Mouse (Mus musculus) macrophage (primary cell): ENCODE data around the gene Nt5m. TPM values are rescaled to one million over a fixed set of nuclear protein-coding genes. Genes with fewer than 3 reads are reported as not detected.

Experiments
- H3K27ac ChIP-seq: fragments of 350-480 bp; formaldehyde crosslinking; 2 replicates; pipeline ENCODE4 v1.9.0; 2021
- H3K36me3 ChIP-seq: fragments of 350-480 bp; formaldehyde crosslinking; 2 replicates; pipeline ENCODE4 v1.9.0; 2021; ENCODE audit errors: inconsistent target
- H3K4me3 ChIP-seq: fragments of 350-480 bp; formaldehyde crosslinking; 2 replicates; pipeline ENCODE4 v1.9.0; 2021; ENCODE audit errors: inconsistent target
- H3K79me2 ChIP-seq: fragments of 350-480 bp; formaldehyde crosslinking; 2 replicates; pipeline ENCODE4 v1.9.0; 2021; ENCODE audit errors: inconsistent target
- WGBS: methylation state at CpG from one replicate; pipeline ENCODE4 v1.1.7; 2026; ENCODE audit warnings: inconsistent platforms; ENCODE audit not compliant: missing documents; 5-methylcytosine and 5-hydroxymethylcytosine counted together
- polyA plus RNA-seq: library from polyadenylated mRNA; stranded (reverse); fragments of 250-400 nt; gene quantifications from 3 replicates; pipeline ENCODE4 v1.2.4, GENCODE M21; 2018; ENCODE audit warnings: inconsistent platforms

Gene Nt5m
- polyA plus RNA-seq, 1 experiment from 2014 or later = 10.2 TPM

DNA sequence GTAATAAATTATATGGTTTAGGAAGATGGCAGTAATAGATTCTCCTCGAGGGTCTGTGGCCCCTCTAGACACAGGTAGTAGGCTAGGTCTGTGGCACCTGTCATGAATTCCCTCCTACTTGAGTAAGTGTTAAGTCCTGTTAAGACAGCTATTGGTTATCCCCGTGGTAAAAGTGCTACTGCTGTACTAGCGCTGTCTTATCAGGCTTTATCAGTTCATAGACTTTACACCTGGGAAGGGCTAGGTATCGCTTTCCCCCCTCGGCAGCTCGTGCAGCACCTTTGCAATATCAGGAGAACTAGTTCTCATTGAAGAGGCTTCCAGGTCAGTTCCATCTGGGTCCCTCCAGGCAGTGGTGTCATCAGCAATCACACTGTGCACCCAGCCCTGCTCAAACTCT lies 25.1 kb downstream of the Nt5m start:
- no peaks in the 10 kb centered on the region for H3K79me2 ChIP-seq
- 84% methylated on average over 6 of the region's 6 CpGs for WGBS
- H3K27ac ChIP-seq = no peak overlapping the region
- no peak overlapping the region for H3K4me3 ChIP-seq
- H3K36me3 ChIP-seq = 0 out of 2 replicates have a peak, but pooled peaks cover 13% of the 10 kb centered on the region

GRCm38 (mm10) chr11:59872124-59872523 lies 32.9 kb downstream of the Nt5m start:
- H3K27ac ChIP-seq = no peak overlapping the region
- H3K79me2 ChIP-seq = no peaks in the 10 kb centered on the region
- H3K36me3 ChIP-seq = peaks cover 37% of the 10 kb centered on the region; the same call in 1 of the 2 replicates
- WGBS = 23% methylated on average over 8 of the region's 8 CpGs
- no peak overlapping the region for H3K4me3 ChIP-seq

DNA sequence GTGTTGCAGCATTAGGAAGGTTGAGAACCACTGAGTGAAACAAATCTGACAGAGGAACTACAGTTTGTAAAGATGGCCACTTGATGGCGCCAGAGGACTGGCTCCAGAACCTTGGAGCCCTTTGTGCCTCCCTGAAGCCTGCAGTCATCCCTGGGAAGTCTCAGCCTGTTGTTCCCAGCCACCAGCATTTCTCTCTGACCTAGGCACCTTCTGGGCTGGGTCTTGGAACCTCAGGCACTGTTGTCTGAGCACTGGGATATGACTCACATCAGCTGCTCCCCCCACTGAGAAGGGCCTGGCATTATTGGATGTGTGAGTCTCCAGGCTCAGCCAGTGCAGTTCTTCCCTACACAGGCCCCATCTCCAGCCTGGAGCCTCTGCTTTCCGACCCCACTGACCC lies 40.8 kb downstream of the Nt5m start:
- 32% methylated on average over 2 of the region's 2 CpGs for WGBS
- no peak overlapping the region for H3K4me3 ChIP-seq
- peaks cover 23% of the 10 kb centered on the region; the same call in 1 of the 2 replicates for H3K36me3 ChIP-seq

DNA sequence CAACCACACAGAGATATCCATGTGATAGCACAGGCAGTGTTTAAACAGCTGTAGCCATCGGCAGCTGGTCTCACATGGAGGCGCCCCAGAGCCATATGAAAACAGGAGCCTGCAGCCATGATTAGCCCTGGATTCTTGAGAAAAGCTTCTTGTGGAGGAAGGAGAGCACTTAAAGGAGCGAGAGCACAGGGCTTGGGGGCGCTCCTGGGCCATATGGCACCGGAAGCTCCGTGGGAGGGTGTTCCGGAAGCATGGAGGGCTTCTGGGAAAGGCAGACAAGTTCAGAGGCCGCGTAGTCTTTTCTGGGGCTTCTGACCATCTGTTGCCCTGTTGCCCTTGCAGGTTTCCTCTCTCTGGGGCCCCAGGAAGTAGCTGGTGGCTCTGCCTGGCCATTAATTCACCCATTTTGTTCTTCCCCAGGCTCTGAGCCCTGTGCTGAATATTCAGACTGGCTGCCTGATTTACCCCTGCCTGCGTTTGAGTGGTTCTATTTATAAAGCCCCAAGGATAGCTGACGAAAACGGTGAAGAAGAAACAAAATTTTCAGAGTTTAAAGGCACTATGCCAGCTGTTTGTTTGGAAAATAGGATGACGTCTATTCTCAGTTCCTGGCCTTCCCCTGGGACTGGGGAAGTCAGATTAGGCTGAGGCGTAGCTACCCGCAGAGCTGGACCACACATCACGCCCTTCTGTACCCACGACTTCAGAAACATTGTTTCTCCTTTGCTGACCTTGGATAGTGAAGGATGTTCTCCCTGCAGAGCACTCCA lies 46.2 kb downstream of the Nt5m start:
- 16% methylated on average over 17 of the region's 17 CpGs for WGBS
- Histone ChIP-seq H3K4me3 (no peak overlapping the region), H3K27ac (no peak overlapping the region), H3K79me2 (no peaks in the 10 kb centered on the region), H3K36me3 (no peaks in the 10 kb centered on the region)

More for the DNA sequence above, 40.8 kb downstream of the Nt5m start:
- Histone ChIP-seq H3K27ac (no peak overlapping the region), H3K79me2 (no peaks in the 10 kb centered on the region)

DNA sequence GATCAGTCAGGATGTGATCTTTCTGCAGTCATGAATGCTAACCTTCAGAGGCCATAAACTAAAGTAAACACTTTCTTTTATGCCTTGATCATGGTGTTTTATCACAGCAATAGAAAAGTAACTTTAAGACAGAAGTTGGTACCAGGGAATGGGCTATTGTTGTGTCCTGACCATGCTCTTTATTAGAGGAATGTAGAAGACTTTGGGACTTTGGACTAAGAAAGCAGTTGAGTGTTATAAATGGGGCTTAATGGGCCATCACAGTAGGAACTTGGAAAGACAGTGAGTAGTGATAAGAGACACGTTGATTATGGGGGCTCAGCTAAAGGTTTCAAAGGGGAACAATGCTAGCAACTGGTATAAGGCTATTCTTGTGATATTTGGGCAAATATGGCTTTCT lies 47.7 kb downstream of the Nt5m start:
- no peaks in the 10 kb centered on the region for H3K36me3 ChIP-seq
- no peak overlapping the region for H3K4me3 ChIP-seq
- no peak overlapping the region for H3K27ac ChIP-seq
- WGBS = 93% methylated on average over 1 of the region's 1 CpGs
- H3K79me2 ChIP-seq = no peaks in the 10 kb centered on the region

DNA sequence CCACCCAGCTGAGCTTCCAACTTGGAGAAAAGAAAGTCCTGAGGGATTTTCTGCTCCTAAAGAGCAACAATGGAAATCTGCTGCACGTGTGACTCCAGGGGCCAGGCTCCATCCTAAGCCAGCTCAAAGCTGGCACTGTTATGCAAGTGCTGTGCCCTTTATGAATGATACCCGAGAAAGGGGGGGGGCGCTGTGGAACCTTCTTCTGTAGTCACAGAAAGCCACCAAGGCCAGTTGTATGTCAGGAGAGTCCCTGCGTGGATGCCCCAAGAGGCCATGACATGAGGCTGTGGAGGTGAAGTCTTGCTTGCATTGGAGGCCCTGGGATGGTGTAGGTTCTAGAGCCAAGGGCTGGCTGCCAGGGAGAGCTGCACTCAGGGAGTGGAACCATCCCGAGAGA lies 48.9 kb downstream of the Nt5m start:
- no peaks in the 10 kb centered on the region for H3K36me3 ChIP-seq
- no peak overlapping the region for H3K27ac ChIP-seq
- 92% methylated on average over 5 of the region's 5 CpGs for WGBS
- H3K4me3 ChIP-seq = no peak overlapping the region
- no peaks in the 10 kb centered on the region for H3K79me2 ChIP-seq

DNA sequence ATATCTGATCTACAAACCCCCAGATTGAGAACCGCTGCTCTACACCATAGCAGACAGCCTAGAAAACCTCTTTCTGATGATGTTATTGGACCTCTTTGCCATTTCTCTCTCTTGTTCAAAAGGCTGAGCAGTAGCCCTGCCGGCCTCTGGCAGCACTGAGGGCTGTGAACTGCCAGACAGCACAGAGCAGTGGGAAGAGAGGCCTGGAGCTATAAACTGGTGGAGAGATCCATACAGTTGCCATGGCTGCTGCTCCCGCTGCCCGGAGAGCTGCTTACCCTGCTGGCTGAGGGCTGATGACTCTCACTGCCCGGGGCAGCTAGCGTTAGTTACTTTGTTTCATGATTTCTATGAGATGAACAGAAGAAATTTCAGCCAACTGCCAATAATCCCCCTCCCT lies 52.6 kb downstream of the Nt5m start:
- WGBS = 92% methylated on average over 6 of the region's 6 CpGs
- H3K79me2 ChIP-seq = no peaks in the 10 kb centered on the region
- no peaks in the 10 kb centered on the region for H3K36me3 ChIP-seq
- no peak overlapping the region for H3K4me3 ChIP-seq
- H3K27ac ChIP-seq = no peak overlapping the region

- Histone ChIP-seq H3K4me3 (no peak overlapping the region), H3K79me2 (no peaks in the 10 kb centered on the region), H3K36me3 (no peaks in the 10 kb centered on the region), H3K27ac (no peak overlapping the region)
- 59% methylated on average over 10 of the region's 10 CpGs for WGBS
These were observed 54.0 kb downstream of the Nt5m start for GRCm38 (mm10) chr11:59893153-59893788.

GRCm38 (mm10) chr11:59894916-59895315 lies 55.7 kb downstream of the Nt5m start:
- WGBS = 97% methylated on average over 6 of the region's 6 CpGs
- Histone ChIP-seq H3K36me3 (no peaks in the 10 kb centered on the region), H3K27ac (no peak overlapping the region), H3K79me2 (no peaks in the 10 kb centered on the region), H3K4me3 (no peak overlapping the region)

DNA sequence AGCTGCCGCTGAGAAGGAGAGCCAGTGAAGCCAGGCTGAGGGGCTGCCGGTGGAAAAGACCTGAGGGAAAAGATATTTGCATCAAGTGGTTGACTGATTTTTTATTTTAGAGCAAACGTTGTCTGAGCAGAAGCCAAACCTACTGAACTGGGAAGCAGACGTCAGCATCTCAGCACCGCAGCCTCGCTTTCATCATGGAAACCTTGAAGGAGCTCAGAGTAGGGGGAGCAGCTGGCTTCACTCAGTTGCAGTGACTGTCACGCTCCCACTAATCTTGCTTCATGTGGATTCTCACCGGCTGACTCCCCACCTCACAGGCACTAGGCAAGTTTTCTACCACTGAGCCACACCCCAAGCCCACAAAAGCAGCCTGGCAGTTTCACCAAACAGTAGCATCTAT lies 56.1 kb downstream of the Nt5m start:
- Histone ChIP-seq H3K79me2 (no peaks in the 10 kb centered on the region), H3K27ac (no peak overlapping the region), H3K36me3 (no peaks in the 10 kb centered on the region), H3K4me3 (no peak overlapping the region)
- WGBS = 94% methylated on average over 7 of the region's 8 CpGs

GRCm38 (mm10) chr11:59897981-59898599 lies 58.8 kb downstream of the Nt5m start:
- no peak overlapping the region for H3K27ac ChIP-seq
- WGBS = 80% methylated on average over 11 of the region's 11 CpGs
- no peaks in the 10 kb centered on the region for H3K79me2 ChIP-seq
- H3K36me3 ChIP-seq = no peaks in the 10 kb centered on the region
- no peak overlapping the region for H3K4me3 ChIP-seq

- Histone ChIP-seq H3K4me3 (no peak overlapping the region), H3K36me3 (no peaks in the 10 kb centered on the region), H3K27ac (no peak overlapping the region), H3K79me2 (no peaks in the 10 kb centered on the region)
- 51% methylated on average over 13 of the region's 13 CpGs for WGBS
These were observed 60.8 kb downstream of the Nt5m start for GRCm38 (mm10) chr11:59899711-59900685.

- Histone ChIP-seq H3K36me3 (no peaks in the 10 kb centered on the region), H3K27ac (no peak overlapping the region), H3K4me3 (no peak overlapping the region), H3K79me2 (no peaks in the 10 kb centered on the region)
- 67% methylated on average over 1 of the region's 1 CpGs for WGBS
These were observed 61.7 kb downstream of the Nt5m start for GRCm38 (mm10) chr11:59900995-59901394.

GRCm38 (mm10) chr11:59902045-59902726 lies 62.9 kb downstream of the Nt5m start:
- Histone ChIP-seq H3K36me3 (no peaks in the 10 kb centered on the region), H3K27ac (no peak overlapping the region), H3K79me2 (no peaks in the 10 kb centered on the region), H3K4me3 (no peak overlapping the region)
- 21% methylated on average over 8 of the region's 8 CpGs for WGBS
